Mouse (Mus musculus): ENCODE data around the gene Akt3. TPM values are rescaled to one million over a fixed set of nuclear protein-coding genes. Genes with fewer than 3 reads are reported as not detected.

Akt3 gene
- polyA plus RNA-seq, 1 experiment from 2014 or later = 28.9 TPM

- Histone ChIP-seq H3K27ac (ENCODE audit: low read depth, low read length) (peak overlapping the region; percentile 48), H3K9me3 (ENCODE audit: control insufficient read depth, low read length) (no peaks in the 10 kb centered on the region), H3K9ac (ENCODE audit: low read depth, low read length) (no peak overlapping the region), H3K4me2 (replicated peaks; ENCODE audit: low read depth, low read length) (no peak overlapping the region), H3K4me3 (ENCODE audit: low read depth, low read length) (no peak overlapping the region), H3K36me3 (ENCODE audit: control insufficient read depth, insufficient read depth, low read length) (no peaks in the 10 kb centered on the region), H3K4me1 (replicated peaks; ENCODE audit: control insufficient read depth, insufficient read depth, low read length) (peaks cover 11% of the 10 kb centered on the region), H3K27me3 (ENCODE audit: control insufficient read depth, insufficient read depth, low read length) (no peaks in the 10 kb centered on the region)
- ATAC-seq (ENCODE audit: low FRiP score) (peak; percentile 68), DNase-seq (ENCODE audit: low spot score) (no peak)
- 35% methylated on average over 3 of the region's 3 CpGs for WGBS
These were observed 248.0 kb downstream of the Akt3 start for GRCm38 (mm10) chr1:177010041-177010440.

- DNase-seq (ENCODE audit: low spot score) (no peak), ATAC-seq (ENCODE audit: low FRiP score) (no peak)
- no peaks in the 10 kb centered on the region for H3K27me3 ChIP-seq (ENCODE audit: control insufficient read depth, insufficient read depth, low read length)
- no peak overlapping the region for H3K4me3 ChIP-seq (ENCODE audit: low read depth, low read length)
- no peaks in the 10 kb centered on the region for H3K9me3 ChIP-seq (ENCODE audit: control insufficient read depth, low read length)
- no peaks in the 10 kb centered on the region for H3K36me3 ChIP-seq (ENCODE audit: control insufficient read depth, insufficient read depth, low read length)
- no peak overlapping the region for H3K27ac ChIP-seq (ENCODE audit: low read depth, low read length)
- WGBS = 56% methylated on average over 1 of the region's 1 CpGs
- no peak overlapping the region for H3K9ac ChIP-seq (ENCODE audit: low read depth, low read length)
- peaks cover 11% of the 10 kb centered on the region for H3K4me1 ChIP-seq (replicated peaks; ENCODE audit: control insufficient read depth, insufficient read depth, low read length)
- H3K4me2 ChIP-seq (replicated peaks; ENCODE audit: low read depth, low read length) = no peak overlapping the region
These were observed 249.2 kb downstream of the Akt3 start for GRCm38 (mm10) chr1:177008777-177009176.

- Histone ChIP-seq H3K27ac (ENCODE audit: low read depth, low read length) (no peak overlapping the region), H3K9ac (ENCODE audit: low read depth, low read length) (no peak overlapping the region), H3K4me3 (ENCODE audit: low read depth, low read length) (no peak overlapping the region), H3K36me3 (ENCODE audit: control insufficient read depth, insufficient read depth, low read length) (no peaks in the 10 kb centered on the region), H3K4me1 (replicated peaks; ENCODE audit: control insufficient read depth, insufficient read depth, low read length) (peaks cover 11% of the 10 kb centered on the region), H3K27me3 (ENCODE audit: control insufficient read depth, insufficient read depth, low read length) (no peaks in the 10 kb centered on the region), H3K9me3 (ENCODE audit: control insufficient read depth, low read length) (no peaks in the 10 kb centered on the region), H3K4me2 (replicated peaks; ENCODE audit: low read depth, low read length) (no peak overlapping the region)
- WGBS = 80% methylated on average over 3 of the region's 3 CpGs
- no peak for ATAC-seq (ENCODE audit: low FRiP score)
- DNase-seq (ENCODE audit: low spot score) = no peak
These were observed 250.6 kb downstream of the Akt3 start for GRCm38 (mm10) chr1:177007405-177007804.

GRCm38 (mm10) chr1:177004041-177004741 lies 253.8 kb downstream of the Akt3 start:
- Histone ChIP-seq H3K27ac (ENCODE audit: low read depth, low read length) (no peak overlapping the region), H3K4me2 (replicated peaks; ENCODE audit: low read depth, low read length) (no peak overlapping the region), H3K27me3 (ENCODE audit: control insufficient read depth, insufficient read depth, low read length) (no peaks in the 10 kb centered on the region; the same call in 1 of the 2 replicates), H3K9ac (ENCODE audit: low read depth, low read length) (no peak overlapping the region), H3K36me3 (ENCODE audit: control insufficient read depth, insufficient read depth, low read length) (no peaks in the 10 kb centered on the region), H3K4me3 (ENCODE audit: low read depth, low read length) (no peak overlapping the region), H3K4me1 (replicated peaks; ENCODE audit: control insufficient read depth, insufficient read depth, low read length) (peaks cover 5% of the 10 kb centered on the region), H3K9me3 (ENCODE audit: control insufficient read depth, low read length) (no peaks in the 10 kb centered on the region)
- ATAC-seq (ENCODE audit: low FRiP score) (0 out of 2 replicates have a peak, but pooled peaks have one; percentile 31), DNase-seq (ENCODE audit: low spot score) (no peak)
- 70% methylated on average over 4 of the region's 4 CpGs for WGBS

GRCm38 (mm10) chr1:177002951-177003350 lies 255.1 kb downstream of the Akt3 start:
- Histone ChIP-seq H3K27me3 (ENCODE audit: control insufficient read depth, insufficient read depth, low read length) (no peaks in the 10 kb centered on the region; the same call in 1 of the 2 replicates), H3K4me3 (ENCODE audit: low read depth, low read length) (no peak overlapping the region), H3K9ac (ENCODE audit: low read depth, low read length) (no peak overlapping the region), H3K4me2 (replicated peaks; ENCODE audit: low read depth, low read length) (no peak overlapping the region), H3K4me1 (replicated peaks; ENCODE audit: control insufficient read depth, insufficient read depth, low read length) (peaks cover 9% of the 10 kb centered on the region), H3K9me3 (ENCODE audit: control insufficient read depth, low read length) (no peaks in the 10 kb centered on the region), H3K27ac (ENCODE audit: low read depth, low read length) (no peak overlapping the region), H3K36me3 (ENCODE audit: control insufficient read depth, insufficient read depth, low read length) (no peaks in the 10 kb centered on the region)
- WGBS = 77% methylated on average over 6 of the region's 6 CpGs
- ATAC-seq (ENCODE audit: low FRiP score) = no peak
- no peak for DNase-seq (ENCODE audit: low spot score)

- H3K27ac ChIP-seq (ENCODE audit: low read depth, low read length) = peak overlapping the region; percentile 92
- peak; percentile 47 for ATAC-seq (ENCODE audit: low FRiP score)
These were observed 259.0 kb downstream of the Akt3 start for GRCm38 (mm10) chr1:176999011-176999410.

GRCm38 (mm10) chr1:176997711-176998689 lies 260.0 kb downstream of the Akt3 start:
- ATAC-seq (ENCODE audit: low FRiP score) = peak; percentile 62
- Histone ChIP-seq H3K4me3 (ENCODE audit: low read depth, low read length) (peak overlapping the region; percentile 16; the same call in 1 of the 2 replicates), H3K27me3 (ENCODE audit: control insufficient read depth, insufficient read depth, low read length) (no peaks in the 10 kb centered on the region; the same call in 1 of the 2 replicates), H3K27ac (ENCODE audit: low read depth, low read length) (peak overlapping the region; percentile 92), H3K4me2 (replicated peaks; ENCODE audit: low read depth, low read length) (peak overlapping the region; percentile 54), H3K36me3 (ENCODE audit: control insufficient read depth, insufficient read depth, low read length) (no peaks in the 10 kb centered on the region), H3K9ac (ENCODE audit: low read depth, low read length) (peak overlapping the region; percentile 53), H3K4me1 (replicated peaks; ENCODE audit: control insufficient read depth, insufficient read depth, low read length) (peaks cover 38% of the 10 kb centered on the region), H3K9me3 (ENCODE audit: control insufficient read depth, low read length) (no peaks in the 10 kb centered on the region)
- peak; percentile 69 for DNase-seq (ENCODE audit: low spot score)
- 22% methylated on average over 33 of the region's 33 CpGs for WGBS

More at GRCm38 (mm10) chr1:176999011-176999410, 259.0 kb downstream of the Akt3 start:
- Histone ChIP-seq H3K27me3 (ENCODE audit: control insufficient read depth, insufficient read depth, low read length) (no peaks in the 10 kb centered on the region; the same call in 1 of the 2 replicates), H3K36me3 (ENCODE audit: control insufficient read depth, insufficient read depth, low read length) (no peaks in the 10 kb centered on the region), H3K4me2 (replicated peaks; ENCODE audit: low read depth, low read length) (0 out of 2 replicates have a peak overlapping the region, but pooled peaks have one; percentile 13), H3K9ac (ENCODE audit: low read depth, low read length) (no peak overlapping the region), H3K9me3 (ENCODE audit: control insufficient read depth, low read length) (no peaks in the 10 kb centered on the region), H3K4me3 (ENCODE audit: low read depth, low read length) (no peak overlapping the region), H3K4me1 (replicated peaks; ENCODE audit: control insufficient read depth, insufficient read depth, low read length) (peaks cover 28% of the 10 kb centered on the region)
- DNase-seq (ENCODE audit: low spot score) = peak; percentile 76
- 16% methylated on average over 6 of the region's 6 CpGs for WGBS

- H3K27me3 ChIP-seq (ENCODE audit: control insufficient read depth, insufficient read depth, low read length) = no peaks in the 10 kb centered on the region; the same call in 1 of the 2 replicates
- no peaks in the 10 kb centered on the region for H3K36me3 ChIP-seq (ENCODE audit: control insufficient read depth, insufficient read depth, low read length)
- peak overlapping the region; percentile 92 for H3K27ac ChIP-seq (ENCODE audit: low read depth, low read length)
- no peak overlapping the region for H3K9ac ChIP-seq (ENCODE audit: low read depth, low read length)
- ATAC-seq (ENCODE audit: low FRiP score) (no peak), DNase-seq (ENCODE audit: low spot score) (no peak)
- WGBS = 32% methylated on average over 6 of the region's 6 CpGs
- H3K9me3 ChIP-seq (ENCODE audit: control insufficient read depth, low read length) = no peaks in the 10 kb centered on the region
- peak overlapping the region; percentile 54; the same call in 1 of the 2 replicates for H3K4me2 ChIP-seq (replicated peaks; ENCODE audit: low read depth, low read length)
- H3K4me1 ChIP-seq (replicated peaks; ENCODE audit: control insufficient read depth, insufficient read depth, low read length) = peaks cover 38% of the 10 kb centered on the region
- no peak overlapping the region for H3K4me3 ChIP-seq (ENCODE audit: low read depth, low read length)
These were observed 260.7 kb downstream of the Akt3 start for GRCm38 (mm10) chr1:176997254-176997653.

All from hindbrain, embryonic 11.5 days (tissue).